ENCODE assay signal across 18 mouse cellular contexts in genomic region chr17:51903885-51904284, GRCm38 (mm10).
DNase-seq lines count a peak whose midpoint lies in the region; ATAC-seq and TF ChIP-seq lines count a peak whose summit lies in the region.
"Had no signal": no experiment of that assay in that cellular context is flagged by ENCODE, and none has a peak within 500 bp of the region (broad histone marks: within the 10 kb centered on the region; RNA-seq: fewer than 3 reads in every experiment).

No protein-coding gene starts in this region.

- H3K4me2 ChIP-seq in liver, postnatal 0 days (ENCODE audit: low read depth, low read length), result no peak overlapping the region
- no peak overlapping the region for H3K4me2 ChIP-seq in forebrain, postnatal 0 days (ENCODE audit: low read depth)
- H3K4me2 ChIP-seq: heart, embryonic 12.5 days; limb, embryonic 15.5 days; midbrain, embryonic 12.5 days had no signal

- intact Hi-C loops in heart, postnatal 36 days (cut with DNase I), result no loop called here

- no peaks in the 10 kb centered on the region for H3K4me1 ChIP-seq in liver, postnatal 0 days (ENCODE audit: insufficient read depth)
- H3K4me1 ChIP-seq in spleen, adult 2 months (ENCODE audit: control insufficient read depth, insufficient read depth, insufficient read length), result peaks cover 33% of the 10 kb centered on the region
- no peaks in the 10 kb centered on the region for H3K4me1 ChIP-seq in forebrain, postnatal 0 days (ENCODE audit: insufficient read depth)
- H3K4me1 ChIP-seq: heart, embryonic 12.5 days; limb, embryonic 15.5 days; midbrain, embryonic 12.5 days had no signal

- H3K27me3 ChIP-seq in liver, postnatal 0 days (ENCODE audit: insufficient read depth, low read length), result no peaks in the 10 kb centered on the region
- no peaks in the 10 kb centered on the region for H3K27me3 ChIP-seq in spleen, adult 2 months (ENCODE audit: control insufficient read depth, insufficient read depth, low read length)
- H3K27me3 ChIP-seq in forebrain, postnatal 0 days (ENCODE audit: insufficient read depth, low read length), result no peaks in the 10 kb centered on the region
- H3K27me3 ChIP-seq: heart, embryonic 12.5 days; limb, embryonic 15.5 days; midbrain, embryonic 12.5 days had no signal

- WGBS in liver, postnatal 0 days (ENCODE audit: insufficient replicate concordance), result 32% methylated on average over 3 of the region's 3 CpGs
- 10% methylated on average over 3 of the region's 3 CpGs for WGBS in spleen, adult 2 months
- WGBS in forebrain, postnatal 0 days, result 65% methylated on average over 3 of the region's 3 CpGs

- H3K27ac ChIP-seq in liver, postnatal 0 days (ENCODE audit: low read depth), result peak overlapping the region; percentile 29; the same call in 1 of the 2 replicates
- peak overlapping the region; percentile 98 for H3K27ac ChIP-seq in spleen, adult 2 months (ENCODE audit: insufficient read depth, low read length)
- H3K27ac ChIP-seq in forebrain, postnatal 0 days (ENCODE audit: low read depth, low read length), result no peak overlapping the region
- H3K27ac ChIP-seq: limb, embryonic 15.5 days; midbrain, embryonic 12.5 days had no signal

- peak; percentile 40; the same call in 1 of the 2 replicates for ATAC-seq in liver, postnatal 0 days
- peak; percentile 74 for ATAC-seq in megakaryocyte, adult 5-6 weeks (ENCODE audit: poor library complexity, severe bottlenecking)
- ATAC-seq in forebrain, postnatal 0 days, result no peak
- ATAC-seq: forebrain, embryonic 16.5 days; lung, postnatal 0 days had no signal

- H3K9me3 ChIP-seq in liver, postnatal 0 days (ENCODE audit: low read length), result no peaks in the 10 kb centered on the region
- no peaks in the 10 kb centered on the region for H3K9me3 ChIP-seq in forebrain, postnatal 0 days (ENCODE audit: low read length)
- H3K9me3 ChIP-seq: heart, embryonic 12.5 days; limb, embryonic 15.5 days; midbrain, embryonic 12.5 days had no signal

- TF ChIP-seq EP300 in liver, postnatal 0 days (IDR thresholded peaks at IDR 0.05; ENCODE audit: low read depth), result no peak

- no peaks in the 10 kb centered on the region for H3K36me3 ChIP-seq in liver, postnatal 0 days (replicated peaks; ENCODE audit: insufficient read depth, low read length)
- H3K36me3 ChIP-seq in spleen, adult 2 months (ENCODE audit: control insufficient read depth, insufficient read depth, low read length), result no peaks in the 10 kb centered on the region
- no peaks in the 10 kb centered on the region for H3K36me3 ChIP-seq in forebrain, postnatal 0 days (ENCODE audit: insufficient read depth)
- H3K36me3 ChIP-seq: G1E; heart, embryonic 12.5 days; limb, embryonic 15.5 days; midbrain, embryonic 12.5 days had no signal

- H3K4me3 ChIP-seq in liver, postnatal 0 days (ENCODE audit: low read depth, low read length), result no peak overlapping the region
- no peak overlapping the region for H3K4me3 ChIP-seq in spleen, adult 2 months (ENCODE audit: extremely low read depth, insufficient read depth, insufficient read length)
- no peak overlapping the region for H3K4me3 ChIP-seq in forebrain, postnatal 0 days (ENCODE audit: low read depth, low read length)
- H3K4me3 ChIP-seq: heart, embryonic 12.5 days; limb, embryonic 15.5 days; midbrain, embryonic 12.5 days had no signal

- TF ChIP-seq CTCF in liver, postnatal 0 days (IDR thresholded peaks at IDR 0.05; ENCODE audit: low read depth), result no peak
- TF ChIP-seq CTCF in spleen, adult 2 months (IDR thresholded peaks at IDR 0.05; ENCODE audit: extremely low read depth, insufficient read depth, insufficient read length, insufficient replicate concordance), result no peak
- TF ChIP-seq CTCF in forebrain, postnatal 0 days (IDR thresholded peaks at IDR 0.05; ENCODE audit: low read depth), result no peak

- peak; percentile 12 for DNase-seq in liver, postnatal 0 days
- DNase-seq in liver, result no peak
- DNase-seq in spleen, adult 2 months (ENCODE audit: low read depth in 1 of 2, low spot score in 2 of 2), result peak; percentile 58 to 88
- DNase-seq in forebrain, postnatal 0 days, result no peak
- no peak for DNase-seq in ovary, adult 18-20 months (ENCODE audit: low spot score)
- no peak for DNase-seq in gastrocnemius, adult 8-10 months (ENCODE audit: low spot score in 2 of 2)
- DNase-seq in heart, postnatal 36 days, result no peak
- DNase-seq: adrenal gland, postnatal 25 days; gastrocnemius, postnatal 10 days; kidney, adult 2 months; right cerebral cortex, postnatal 4 days had no signal

- TF ChIP-seq POLR2A in spleen, adult 2 months (IDR thresholded peaks at IDR 0.05; ENCODE audit: low read depth, low read length), result no peak; the same call in 1 of the 2 replicates

- no peak overlapping the region for H3K9ac ChIP-seq in liver, postnatal 0 days (replicated peaks)
- H3K9ac ChIP-seq in forebrain, postnatal 0 days, result no peak overlapping the region
- H3K9ac ChIP-seq: heart, embryonic 12.5 days; limb, embryonic 15.5 days; midbrain, embryonic 12.5 days had no signal

Comparison
In these comparisons a context has a peak if more than half of its experiments do, and no peak if none do; other contexts are left out.
1. DNase-seq: peak in liver, postnatal 0 days (single experiment) and spleen, adult 2 months (2 of 2); none in liver (single experiment), forebrain, postnatal 0 days (single experiment), ovary, adult 18-20 months (single experiment), gastrocnemius, adult 8-10 months (0 of 2) and heart, postnatal 36 days (0 of 2).